Mouse (Mus musculus) midbrain, embryonic 11.5 days (tissue): ENCODE results near the gene Mrps36. TPM values are rescaled to one million over a fixed set of nuclear protein-coding genes. Genes with fewer than 3 reads are reported as not detected.
"Not testable (repeated sequence)": the region's sequence is repeated elsewhere in the genome, so short reads cannot be mapped to it uniquely, and the experiment has no call there.

Experiments used
- ATAC-seq: fragments of 200-750 bp; cut with Nextera tagmentation; 2 replicates; pipeline ENCODE4 v1.8.0; 2017; ENCODE audit warnings: moderate TSS enrichment, moderate library complexity; ENCODE audit not compliant: low FRiP score
- DNase-seq: peaks from one replicate; pipeline ENCODE4 v3.0.0; 2015; ENCODE audit warnings: low spot score; ENCODE audit errors: missing footprints
- H3K27ac ChIP-seq: fragments of 300-500 bp; sonication (generic); 2 replicates; pipeline ENCODE4 v1.5.1; 2014; ENCODE audit warnings: low read depth, low read length
- H3K27me3 ChIP-seq: fragments of 300-500 bp; sonication (generic); 2 replicates; pipeline ENCODE4 v1.6.1; 2014; ENCODE audit warnings: mild to moderate bottlenecking, low read length, moderate library complexity, mixed read lengths; ENCODE audit not compliant: control insufficient read depth, insufficient read depth
- H3K36me3 ChIP-seq: fragments of 300-500 bp; sonication (generic); 2 replicates; pipeline ENCODE4 v1.6.1; 2014; ENCODE audit warnings: mild to moderate bottlenecking, low read length, moderate library complexity, mixed read lengths; ENCODE audit not compliant: control insufficient read depth, insufficient read depth
- H3K4me1 ChIP-seq: fragments of 300-500 bp; sonication (generic); 2 replicates; pipeline ENCODE4 v1.6.1; 2014; ENCODE audit warnings: low read length; ENCODE audit not compliant: control insufficient read depth, insufficient read depth
- H3K4me2 ChIP-seq: fragments of 300-500 bp; sonication (generic); 2 replicates; pipeline ENCODE4 v1.6.1; 2014; ENCODE audit warnings: mild to moderate bottlenecking, moderate library complexity
- H3K4me3 ChIP-seq: fragments of 300-500 bp; sonication (generic); 2 replicates; pipeline ENCODE4 v1.5.1; 2014; ENCODE audit warnings: low read depth, low read length
- H3K9ac ChIP-seq: fragments of 300-500 bp; sonication (generic); 2 replicates; pipeline ENCODE4 v1.6.1; 2014; ENCODE audit warnings: low read length
- H3K9me3 ChIP-seq: fragments of 300-500 bp; sonication (generic); 2 replicates; pipeline ENCODE4 v1.6.1; 2016; ENCODE audit warnings: low read length; ENCODE audit not compliant: control insufficient read depth
- WGBS: fragments of 180-500 bp; shearing (Covaris S2); extraction: QIAGEN DNeasy Blood & Tissue Kit; methylation state at CpG from one replicate; pipeline ENCODE4 v1.1.7; 2014; 5-methylcytosine and 5-hydroxymethylcytosine counted together
- polyA plus RNA-seq: library from polyadenylated mRNA; unstranded; fragments of >200 nt; fragmentation: Nextera tagmentation; extraction: Ambion mirVana; gene quantifications from 2 replicates; pipeline ENCODE4 v1.2.1, GENCODE M21; 2014

The Mrps36 gene
- 143 and 153 TPM in 2 replicates for polyA plus RNA-seq

GRCm38 (mm10) chr13:100744036-100744744 is at the start of gene Mrps36:
Gene Mrps36, minus strand, starts transcription at chr13:100744659.
- under 1% methylated on average over 52 of the region's 52 CpGs for WGBS
- peak; percentile 98 for ATAC-seq

GRCm38 (mm10) chr13:100789083-100789482 is 44.6 kb upstream of the Mrps36 start:
- Histone ChIP-seq H3K9ac (no peak overlapping the region), H3K4me3 (no peak overlapping the region), H3K9me3 (no peaks in the 10 kb centered on the region), H3K27me3 (no peaks in the 10 kb centered on the region), H3K36me3 (no peaks in the 10 kb centered on the region), H3K27ac (no peak overlapping the region), H3K4me2 (no peak overlapping the region), H3K4me1 (peaks cover 13% of the 10 kb centered on the region)
- 78% methylated on average over 3 of the region's 3 CpGs for WGBS
- no peak for ATAC-seq
- no peak for DNase-seq

More at GRCm38 (mm10) chr13:100744036-100744744, at the start of gene Mrps36:
- Histone ChIP-seq H3K4me1 (peaks cover 8% of the 10 kb centered on the region), H3K4me2 (peak within 1 kb of the TSS; percentile 63), H3K9me3 (no peaks in the 10 kb centered on the region), H3K4me3 (peak within 1 kb of the TSS; percentile 82), H3K27ac (peak within 1 kb of the TSS; percentile 94), H3K36me3 (no peaks in the 10 kb centered on the region), H3K9ac (peak within 1 kb of the TSS; percentile 88), H3K27me3 (no peaks in the 10 kb centered on the region)
- peak; percentile 99 for DNase-seq

GRCm38 (mm10) chr13:100788057-100788456 is 43.6 kb upstream of the Mrps36 start:
- H3K4me1 ChIP-seq, result peaks cover 17% of the 10 kb centered on the region
- WGBS, result 96% methylated on average over 11 of the region's 14 CpGs
- H3K36me3 ChIP-seq, H3K27me3 ChIP-seq, H3K9ac ChIP-seq, H3K9me3 ChIP-seq, H3K4me3 ChIP-seq, ATAC-seq, H3K4me2 ChIP-seq, H3K27ac ChIP-seq: not testable (repeated sequence)
- peak; percentile 57 for DNase-seq

- Histone ChIP-seq H3K27me3 (no peaks in the 10 kb centered on the region), H3K9ac (no peak overlapping the region), H3K36me3 (0 out of 2 replicates have a peak, but pooled peaks cover 2% of the 10 kb centered on the region), H3K4me1 (peaks cover 17% of the 10 kb centered on the region), H3K27ac (no peak overlapping the region), H3K4me2 (no peak overlapping the region), H3K4me3 (no peak overlapping the region), H3K9me3 (no peaks in the 10 kb centered on the region)
- WGBS, result 72% methylated on average over 6 of the region's 6 CpGs
- DNase-seq (peak; percentile 75), ATAC-seq (no peak)
Observed at GRCm38 (mm10) chr13:100787316-100788010, 43.0 kb upstream of the Mrps36 start.

GRCm38 (mm10) chr13:100786414-100786867 is 42.0 kb upstream of the Mrps36 start, which contains the start of gene Ccnb1:
Gene Ccnb1, minus strand, starts transcription at chr13:100786570.
- H3K9ac ChIP-seq, result peak within 1 kb of the TSS; percentile 95
- H3K27ac ChIP-seq, result peak within 1 kb of the TSS; percentile 9; the same call in 1 of the 2 replicates
- H3K9me3 ChIP-seq, result no peaks in the 10 kb centered on the region
- H3K4me3 ChIP-seq, result peak within 1 kb of the TSS; percentile 91
- DNase-seq, result peak; percentile 99
- H3K4me1 ChIP-seq, result peaks cover 17% of the 10 kb centered on the region
- peak within 1 kb of the TSS; percentile 69 for H3K4me2 ChIP-seq
- WGBS, result under 1% methylated on average over 35 of the region's 35 CpGs
- no peaks in the 10 kb centered on the region for H3K27me3 ChIP-seq
- H3K36me3 ChIP-seq, result peaks cover 4% of the 10 kb centered on the region; the same call in 1 of the 2 replicates
- ATAC-seq, result peak; percentile 99

- H3K4me2 ChIP-seq, result peak overlapping the region; percentile 69
- H3K27me3 ChIP-seq, result no peaks in the 10 kb centered on the region
- H3K4me1 ChIP-seq, result peaks cover 17% of the 10 kb centered on the region
- DNase-seq (no peak), ATAC-seq (peak; percentile 62)
- whole genome bisulfite sequencing, result under 1% methylated on average over 29 of the region's 30 CpGs
- peaks cover 7% of the 10 kb centered on the region; the same call in 1 of the 2 replicates for H3K36me3 ChIP-seq
- no peaks in the 10 kb centered on the region for H3K9me3 ChIP-seq
- peak overlapping the region; percentile 95 for H3K9ac ChIP-seq
- peak overlapping the region; percentile 9; the same call in 1 of the 2 replicates for H3K27ac ChIP-seq
- peak overlapping the region; percentile 91 for H3K4me3 ChIP-seq
Observed at GRCm38 (mm10) chr13:100785806-100786413, 41.5 kb upstream of the Mrps36 start.

GRCm38 (mm10) chr13:100777491-100777890 is 33.0 kb upstream of the Mrps36 start:
- peaks cover 9% of the 10 kb centered on the region for H3K36me3 ChIP-seq
- H3K4me2 ChIP-seq, result no peak overlapping the region
- DNase-seq (peak; percentile 71), ATAC-seq (no peak)
- no peak overlapping the region for H3K9ac ChIP-seq
- 88% methylated on average over 3 of the region's 3 CpGs for WGBS
- no peaks in the 10 kb centered on the region for H3K27me3 ChIP-seq
- H3K4me3 ChIP-seq, result no peak overlapping the region
- H3K9me3 ChIP-seq, result no peaks in the 10 kb centered on the region
- H3K4me1 ChIP-seq, result peaks cover 11% of the 10 kb centered on the region
- no peak overlapping the region for H3K27ac ChIP-seq

GRCm38 (mm10) chr13:100776710-100777109 is 32.3 kb upstream of the Mrps36 start:
- peaks cover 10% of the 10 kb centered on the region for H3K36me3 ChIP-seq
- DNase-seq (peak; percentile 80), ATAC-seq (no peak)
- H3K9me3 ChIP-seq, result no peaks in the 10 kb centered on the region
- WGBS, result 70% methylated on average over 6 of the region's 6 CpGs
- no peak overlapping the region for H3K4me3 ChIP-seq
- peaks cover 11% of the 10 kb centered on the region for H3K4me1 ChIP-seq
- no peak overlapping the region for H3K9ac ChIP-seq
- H3K27ac ChIP-seq, result no peak overlapping the region
- H3K4me2 ChIP-seq, result no peak overlapping the region
- H3K27me3 ChIP-seq, result no peaks in the 10 kb centered on the region
